Comparison of ENCODE assay signal across 21 mouse cellular contexts in genomic region chr8:53630618-53631017, GRCm38 (mm10).
"Had no signal": no experiment of that assay in that cellular context is flagged by ENCODE, and none has a peak within 500 bp of the region (broad histone marks: within the 10 kb centered on the region; RNA-seq: fewer than 3 reads in every experiment).

No protein-coding gene starts in this region.

- H3K4me1 ChIP-seq: lung, embryonic 15.5 days; midbrain, embryonic 15.5 days; neural tube, embryonic 13.5 days; stomach, embryonic 15.5 days had no signal

- H3K4me2 ChIP-seq: liver, embryonic 11.5 days; liver, embryonic 15.5 days; lung, embryonic 15.5 days; midbrain, embryonic 12.5 days; midbrain, embryonic 15.5 days; neural tube, embryonic 13.5 days; stomach, embryonic 15.5 days had no signal

- H3K27ac ChIP-seq: kidney, postnatal 0 days; left cerebral cortex, adult 2 months; liver, embryonic 15.5 days; lung, embryonic 15.5 days; midbrain, embryonic 12.5 days; midbrain, embryonic 15.5 days; neural tube, embryonic 13.5 days; stomach, embryonic 15.5 days had no signal

- H3K27me3 ChIP-seq: liver, embryonic 15.5 days; lung, embryonic 15.5 days; midbrain, embryonic 12.5 days; midbrain, embryonic 15.5 days; neural tube, embryonic 13.5 days; stomach, embryonic 15.5 days had no signal

- H3K4me3 ChIP-seq: left cerebral cortex, adult 2 months; liver, embryonic 15.5 days; lung, embryonic 15.5 days; midbrain, embryonic 12.5 days; midbrain, embryonic 15.5 days; myocyte; neural tube, embryonic 13.5 days; stomach, embryonic 15.5 days had no signal

- H3K9me3 ChIP-seq: liver, embryonic 15.5 days; midbrain, embryonic 15.5 days; stomach, embryonic 15.5 days had no signal

- H3K9ac ChIP-seq: liver, embryonic 15.5 days; lung, embryonic 15.5 days; midbrain, embryonic 12.5 days; midbrain, embryonic 15.5 days; neural tube, embryonic 13.5 days; stomach, embryonic 15.5 days had no signal

- H3K36me3 ChIP-seq: lung, embryonic 15.5 days; midbrain, embryonic 12.5 days; midbrain, embryonic 15.5 days; neural tube, embryonic 13.5 days; stomach, embryonic 15.5 days had no signal

- ATAC-seq: intestine, postnatal 0 days; midbrain, embryonic 15.5 days had no signal

- DNase-seq: kidney, adult 2 months; kidney, postnatal 25 days; layer of hippocampus, postnatal 36 days; lung, adult 18-20 months; lung, postnatal 10 days; lung, postnatal 36 days; retina, postnatal 1 day; right cerebral cortex, postnatal 25 days; spleen, adult 18-20 months; thymus, postnatal 36 days had no signal
